Mouse (Mus musculus): ENCODE measurements at regions not wholly inside any gene's neighbourhood (a gene's known extent, or its start where the extent isn't known, plus 50 kb on each side); places are given as distances from the start of the nearest gene placed in this dataset.

- DNase-seq (ENCODE audit: low read depth) = no peak
Observed at GRCm38 (mm10) chr1:61318042-61318441, 320.6 kb upstream of the Pard3b start.

GRCm38 (mm10) chr1:61321513-61322145 is 317.0 kb upstream of the Pard3b start:
- DNase-seq (ENCODE audit: low read depth) = no peak

DNA sequence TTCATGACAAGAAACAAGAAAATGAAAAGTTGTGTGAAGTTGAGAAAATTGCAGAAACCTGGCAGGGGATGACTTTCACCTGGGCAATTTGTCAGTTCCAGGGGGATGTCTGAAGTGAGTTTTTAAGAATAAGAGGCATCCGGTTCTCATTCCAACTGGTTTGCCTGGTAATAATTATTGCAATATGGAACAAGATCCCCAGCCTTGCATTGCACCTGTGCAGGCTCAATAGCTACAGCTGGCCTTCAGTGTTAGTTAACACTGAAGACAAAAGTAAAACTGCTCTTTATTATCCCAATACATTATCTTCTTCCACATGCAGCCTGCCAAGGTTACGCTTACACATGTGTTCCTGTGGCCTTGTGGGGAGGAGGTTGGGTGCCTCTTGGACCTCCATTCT is 307.2 kb upstream of the Pard3b start:
- no peak for DNase-seq (ENCODE audit: low read depth)

GRCm38 (mm10) chr1:61331906-61332305 is 306.7 kb upstream of the Pard3b start:
- DNase-seq (ENCODE audit: low read depth) = no peak

DNA sequence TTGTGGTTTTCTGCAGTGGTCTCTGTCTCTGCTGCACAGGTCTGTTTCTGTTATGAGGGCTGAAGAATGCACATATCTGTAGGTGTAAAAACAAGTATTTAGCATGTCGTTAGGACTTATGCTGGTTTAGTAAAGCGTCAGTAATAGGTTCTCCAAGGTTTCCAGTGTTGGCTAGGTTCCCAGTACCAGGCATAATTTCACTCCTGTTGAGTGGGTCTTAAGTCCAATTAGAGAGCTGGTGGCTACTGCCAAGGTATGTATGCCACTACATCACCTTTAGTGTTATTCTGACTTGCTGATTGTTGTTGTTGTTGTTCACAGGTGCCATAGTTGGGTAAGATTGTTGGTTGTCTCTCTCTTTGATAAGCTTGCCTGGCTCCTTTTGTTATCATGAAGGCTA is 302.3 kb upstream of the Pard3b start:
- DNase-seq (ENCODE audit: low read depth) = no peak

- no peak for DNase-seq (ENCODE audit: low read depth)
Observed at GRCm38 (mm10) chr1:61352921-61353320, 285.7 kb upstream of the Pard3b start.

DNA sequence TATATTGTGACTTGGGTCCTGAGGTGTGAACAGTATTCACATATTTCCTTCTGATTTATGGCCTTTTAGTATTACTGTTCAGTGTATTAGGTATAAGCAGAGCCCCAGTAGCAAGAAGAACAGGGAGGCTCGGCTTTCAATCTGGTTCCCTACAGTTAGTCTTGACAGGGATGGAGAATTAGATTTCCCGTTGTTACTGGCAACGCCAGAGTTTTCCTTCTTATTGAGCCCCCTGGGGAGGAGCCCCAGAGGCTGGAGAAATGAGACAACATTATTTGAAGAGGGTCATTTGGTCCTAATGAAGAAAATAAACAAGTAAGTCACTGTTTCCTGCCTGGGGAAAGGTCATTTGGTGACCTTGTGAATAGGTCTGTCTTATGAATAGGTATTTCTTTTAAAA is 285.1 kb upstream of the Pard3b start:
- DNase-seq (ENCODE audit: low read depth) = no peak

GRCm38 (mm10) chr1:61355241-61355640 is 283.4 kb upstream of the Pard3b start:
- no peak for DNase-seq (ENCODE audit: low read depth)

GRCm38 (mm10) chr1:61359011-61359930 is 279.4 kb upstream of the Pard3b start:
- DNase-seq (ENCODE audit: low read depth) = no peak

GRCm38 (mm10) chr1:61372581-61372980 is 266.0 kb upstream of the Pard3b start:
- no peak for DNase-seq (ENCODE audit: low read depth)

- peak; percentile 1 for DNase-seq (ENCODE audit: low read depth)
Observed at GRCm38 (mm10) chr1:61373661-61374491, 264.7 kb upstream of the Pard3b start.

- peak; percentile 25 for DNase-seq (ENCODE audit: low read depth)
Observed at GRCm38 (mm10) chr1:61376417-61376816, 262.2 kb upstream of the Pard3b start.

DNA sequence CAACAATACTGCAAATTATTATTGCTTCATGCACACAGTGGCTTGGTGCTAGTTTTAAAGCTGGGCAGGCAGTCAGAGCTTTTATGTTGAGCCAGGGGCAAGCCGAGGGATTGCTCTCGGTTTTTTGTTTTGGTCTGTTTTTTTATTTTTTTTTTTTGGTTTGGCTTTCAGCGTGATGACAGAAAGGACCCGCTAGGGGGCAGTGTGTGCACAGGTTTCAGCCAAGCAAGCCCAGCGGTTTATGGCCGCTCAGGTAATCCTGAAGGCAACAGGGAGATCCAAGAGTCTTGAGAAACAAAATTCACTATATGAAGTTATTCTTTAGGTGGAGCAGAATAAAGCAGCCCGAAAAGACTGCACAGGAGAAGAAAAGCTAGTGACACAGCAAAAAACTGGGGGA is 261.6 kb upstream of the Pard3b start:
- DNase-seq (ENCODE audit: low read depth) = peak; percentile 63

GRCm38 (mm10) chr1:61378240-61378639 is 260.4 kb upstream of the Pard3b start:
- no peak for DNase-seq (ENCODE audit: low read depth)

GRCm38 (mm10) chr1:61379771-61380517 is 258.7 kb upstream of the Pard3b start:
- DNase-seq (ENCODE audit: low read depth) = no peak

DNA sequence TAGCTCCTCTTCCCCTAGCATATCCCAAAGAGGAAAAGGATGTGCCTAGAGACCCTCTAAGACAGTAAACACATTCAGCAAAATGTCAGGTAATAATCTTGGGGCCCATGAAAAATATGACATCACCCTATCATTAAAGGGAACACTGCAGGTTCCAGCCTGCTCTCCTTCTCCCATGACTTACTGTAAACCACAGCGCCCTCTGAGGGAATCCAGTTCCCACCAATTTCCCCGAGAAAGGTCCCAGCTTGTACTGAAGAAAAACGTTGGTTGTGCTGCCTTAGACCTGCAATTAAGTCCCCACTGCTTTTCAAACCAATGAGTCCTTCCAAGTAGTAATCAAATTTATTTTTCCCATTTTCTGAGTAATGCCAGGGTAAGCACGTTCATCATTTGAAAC is 251.0 kb upstream of the Pard3b start:
- DNase-seq (ENCODE audit: low read depth) = no peak

- DNase-seq (ENCODE audit: low read depth) = no peak
Observed at GRCm38 (mm10) chr1:61397796-61398195, 240.8 kb upstream of the Pard3b start.

DNA sequence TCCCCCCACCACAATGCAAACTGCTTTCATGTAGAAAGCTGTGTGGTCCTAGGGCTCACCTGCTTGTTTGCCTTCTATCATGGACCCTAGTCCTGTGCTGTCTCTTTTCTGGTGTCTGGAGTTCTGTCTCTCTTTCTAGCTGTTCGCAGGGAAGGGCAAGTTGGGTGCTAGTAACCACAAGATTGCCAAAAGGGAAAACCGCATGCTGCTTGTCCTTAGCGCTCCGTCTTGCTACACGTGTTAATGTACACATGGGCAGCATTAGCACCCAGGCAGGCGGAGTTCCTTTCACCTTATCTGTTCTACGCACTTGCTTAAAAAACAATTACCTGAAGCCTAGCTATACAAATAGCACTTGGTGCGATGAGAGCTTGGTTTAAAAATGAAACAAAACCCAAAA is 236.3 kb upstream of the Pard3b start:
- no peak for DNase-seq (ENCODE audit: low read depth)

GRCm38 (mm10) chr1:61407201-61407600 is 231.4 kb upstream of the Pard3b start:
- DNase-seq (ENCODE audit: low read depth) = no peak

DNA sequence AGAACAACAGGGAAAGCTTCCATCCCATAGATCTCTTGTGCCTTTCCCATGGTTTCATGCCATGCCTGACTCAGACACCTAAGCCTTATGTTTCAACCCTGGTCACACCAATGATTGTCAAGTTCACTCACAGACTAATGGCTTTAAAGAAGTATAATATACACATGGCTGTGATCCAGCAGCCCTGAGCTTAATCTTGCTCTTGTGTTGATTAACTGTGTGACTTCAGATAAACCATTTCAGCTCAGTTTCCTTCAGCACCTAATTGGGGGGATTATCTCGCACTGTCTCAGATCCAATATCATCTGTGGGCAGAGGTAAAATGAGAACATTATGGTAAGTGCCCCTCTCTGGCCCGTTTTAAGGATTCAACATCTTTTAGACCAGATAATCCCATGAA is 223.9 kb upstream of the Pard3b start:
- no peak for DNase-seq (ENCODE audit: low read depth)

DNA sequence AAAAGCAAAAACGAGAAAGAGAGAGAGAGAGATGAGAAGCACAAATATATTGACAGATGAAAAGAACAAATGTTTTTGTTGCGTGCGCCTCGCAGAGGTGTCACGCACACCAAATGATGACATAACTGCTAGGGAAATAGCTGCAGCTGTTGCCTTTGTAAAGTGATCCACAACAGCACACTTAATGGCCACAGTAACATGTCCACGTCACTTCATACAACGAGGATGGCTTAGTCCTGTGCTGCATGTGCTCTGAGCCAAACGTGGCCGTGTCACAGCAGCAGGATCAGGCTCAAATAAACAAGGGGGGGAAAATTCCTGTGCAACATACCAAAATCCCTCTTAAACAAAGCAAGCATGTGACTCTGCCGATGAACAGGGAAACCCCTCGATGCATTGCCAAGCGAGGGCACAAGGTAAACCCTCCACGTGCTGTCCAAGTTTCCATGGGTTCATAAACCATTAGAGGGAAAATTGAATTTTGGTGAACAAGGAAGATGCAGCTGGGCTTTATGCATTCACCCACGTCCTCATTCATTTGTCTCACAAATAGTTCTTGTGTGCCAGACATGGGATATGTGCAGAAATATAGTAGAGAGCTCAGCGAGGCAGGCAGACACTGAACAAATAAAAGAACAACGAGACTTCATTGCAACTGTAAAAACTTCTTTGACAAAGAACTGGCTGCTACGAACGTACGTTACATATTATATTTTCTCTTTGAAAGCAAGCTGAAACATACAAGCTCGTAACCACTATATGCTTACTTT is 223.0 kb upstream of the Pard3b start:
- no peak for DNase-seq (ENCODE audit: low read depth)

All from 416B (cell line).